Mouse (Mus musculus): Measurements from ENCODE around the gene Tlr6. TPM values are rescaled to one million over a fixed set of nuclear protein-coding genes. Genes with fewer than 3 reads are reported as not detected.

The Tlr6 gene
- total RNA-seq (2023) = 29.2 and 31.5 TPM in 2 replicates

DNA sequence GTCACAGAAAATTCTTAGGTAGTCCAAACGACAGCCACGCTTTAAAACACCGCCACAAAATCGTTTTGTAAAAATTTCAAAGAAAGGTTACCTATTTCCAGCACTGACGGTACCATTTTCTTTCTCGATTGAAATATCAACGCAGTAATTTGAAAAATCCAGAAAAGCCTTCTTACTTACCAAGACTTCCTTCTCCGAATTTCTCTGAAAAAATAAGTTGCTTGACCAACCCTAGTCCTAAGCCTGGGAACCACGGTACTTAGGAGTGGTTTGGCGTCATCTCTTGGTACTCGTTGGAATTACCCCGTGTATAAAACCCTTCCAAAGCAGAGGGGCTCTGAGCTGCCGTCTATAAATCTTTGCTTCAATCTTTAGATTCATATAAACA, at the start of gene Tlr6:
Gene Tlr6, minus strand, starts transcription at position 255 of the 388 bp plus-strand sequence.

DNA sequence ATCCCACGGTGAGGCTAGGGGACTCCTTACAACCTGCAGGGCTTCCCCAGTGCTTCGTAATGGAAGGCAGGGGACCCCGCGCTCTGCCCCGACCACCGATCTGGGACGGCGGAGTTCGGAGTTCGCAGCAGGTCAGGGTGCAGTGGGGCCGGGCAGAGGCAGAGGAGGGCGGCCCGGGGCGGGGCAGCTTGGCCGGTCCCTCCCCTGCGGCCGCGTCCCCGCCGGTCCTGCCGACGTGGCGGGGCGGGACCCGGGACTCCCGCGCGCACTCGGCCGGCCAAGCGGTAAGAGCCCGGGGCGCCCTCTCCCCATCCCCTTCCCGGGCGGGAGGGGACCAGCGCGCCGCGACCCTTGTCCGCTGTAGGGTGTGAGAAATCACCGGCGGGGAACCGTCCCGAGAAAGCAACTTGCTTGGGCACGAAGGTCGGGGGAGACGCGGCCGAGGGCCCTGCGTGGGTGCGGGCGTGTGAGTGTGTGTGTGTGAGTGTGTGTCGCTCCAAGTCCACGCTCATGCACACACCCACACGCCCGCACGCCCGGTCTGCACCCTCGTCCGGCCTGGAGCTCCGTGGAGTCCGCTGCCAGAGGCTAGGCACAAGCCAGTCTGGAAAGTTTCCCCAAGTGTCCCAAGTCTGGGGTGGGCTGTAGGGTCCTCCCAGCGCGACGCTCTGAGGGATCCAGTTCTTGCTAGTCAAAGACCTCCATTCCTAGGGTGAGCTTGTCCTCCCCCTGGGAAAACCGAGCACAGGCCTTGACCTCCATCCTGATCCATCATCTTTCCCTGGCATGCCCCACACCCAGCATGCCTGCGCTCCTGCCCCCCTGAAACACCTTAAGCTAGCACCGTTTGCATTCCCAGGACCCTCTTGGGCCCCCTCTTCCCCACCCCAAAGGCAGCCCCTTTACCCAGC, 10.2 kb upstream of the Tlr6 start, which contains the start of gene Fam114a1:
Gene Fam114a1, plus strand, starts transcription at position 211 of the 911 bp plus-strand sequence.

Other genes starting within 250 kb of the Tlr6 start
- 74.5 and 79.0 TPM in 2 replicates for gene Klf3, start 156.7 kb downstream of the Tlr6 start, total RNA-seq (2023)
- 4.7 and 7.7 TPM in 2 replicates for gene Tlr1, start 26.5 kb downstream of the Tlr6 start, total RNA-seq (2023)
- gene Fam114a1, start 10.0 kb upstream of the Tlr6 start, total RNA-seq (2023) = 14.9 and 28.9 TPM in 2 replicates
- gene Tmem156, start 132.0 kb upstream of the Tlr6 start, total RNA-seq (2023) = 39.8 and 51.4 TPM in 2 replicates
- gene Klhl5, start 147.4 kb upstream of the Tlr6 start, total RNA-seq (2023) = 34.9 and 41.8 TPM in 2 replicates
- gene Wdr19, start 239.6 kb upstream of the Tlr6 start, total RNA-seq (2023) = 0.48 and 1.7 TPM in 2 replicates

Measured in neutrophil, adult 65 days (primary cell).